Mouse (Mus musculus): ENCODE measurements around the gene Ptpn14. TPM values are rescaled to one million over a fixed set of nuclear protein-coding genes. Genes with fewer than 3 reads are reported as not detected.
A peak's percentile ranks its signal among the peaks of the same experiment; 100 is the strongest.

The Ptpn14 gene
- polyA plus RNA-seq, 1 experiment from 2014 or later = 11.6 TPM

DNA sequence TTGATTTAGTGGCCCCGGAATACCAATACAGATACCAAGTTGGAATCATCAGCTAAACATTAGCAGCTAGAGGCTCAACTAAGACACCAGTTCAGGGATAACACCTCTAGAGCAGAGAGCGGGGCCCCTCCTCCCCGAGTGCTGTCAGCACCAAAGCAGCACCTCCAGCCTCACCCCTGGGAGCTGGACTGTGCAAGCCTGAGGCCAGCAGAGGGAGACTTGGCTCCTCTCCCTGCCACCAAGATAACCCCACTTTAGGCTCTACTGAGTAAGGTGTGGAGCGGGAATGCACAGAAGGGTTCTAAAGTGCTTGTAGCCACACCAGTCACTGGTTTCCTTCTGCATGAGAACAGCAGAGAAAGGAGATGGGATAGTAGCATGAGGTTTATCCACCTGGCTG lies 29.7 kb upstream of the Ptpn14 start:
- 26% methylated on average over 4 of the region's 4 CpGs for WGBS
- Histone ChIP-seq H3K27me3 (replicated peaks) (no peaks in the 10 kb centered on the region), H3K4me2 (peak overlapping the region; percentile 32), H3K27ac (ENCODE audit: poor library complexity, severe bottlenecking) (peak overlapping the region; percentile 66), H3K4me1 (replicated peaks) (peaks cover 26% of the 10 kb centered on the region), H3K9me3 (replicated peaks) (no peaks in the 10 kb centered on the region), H3K4me3 (no peak overlapping the region), H3K9ac (no peak overlapping the region), H3K36me3 (no peaks in the 10 kb centered on the region)
- ATAC-seq (ENCODE audit: insufficient number of reproducible peaks, low FRiP score) = peak; percentile 68

DNA sequence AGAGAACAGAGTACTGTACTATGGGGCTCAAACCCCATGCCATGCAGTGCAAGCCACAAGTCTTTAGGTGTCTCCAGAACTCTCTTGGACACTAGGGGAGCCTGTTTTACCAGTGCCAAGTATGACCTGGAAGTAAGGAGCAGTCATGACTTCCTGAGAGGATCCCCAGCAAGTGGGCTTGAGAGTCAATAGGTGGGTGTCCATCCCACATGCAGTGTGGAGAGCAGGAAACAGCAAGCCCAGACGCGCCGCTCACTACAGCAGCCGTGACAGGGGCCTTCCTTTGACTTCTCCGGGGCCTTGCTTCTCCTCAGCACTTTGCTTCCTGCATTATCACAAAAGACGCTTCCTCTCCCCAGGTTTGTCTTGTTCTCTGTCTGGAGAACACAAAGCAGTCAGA lies 27.9 kb upstream of the Ptpn14 start:
- Histone ChIP-seq H3K4me1 (replicated peaks) (peaks cover 26% of the 10 kb centered on the region), H3K36me3 (no peaks in the 10 kb centered on the region), H3K27ac (ENCODE audit: poor library complexity, severe bottlenecking) (no peak overlapping the region), H3K9me3 (replicated peaks) (no peaks in the 10 kb centered on the region), H3K27me3 (replicated peaks) (no peaks in the 10 kb centered on the region), H3K4me2 (no peak overlapping the region), H3K4me3 (no peak overlapping the region), H3K9ac (no peak overlapping the region)
- no peak for ATAC-seq (ENCODE audit: insufficient number of reproducible peaks, low FRiP score)
- 60% methylated on average over 6 of the region's 6 CpGs for WGBS

DNA sequence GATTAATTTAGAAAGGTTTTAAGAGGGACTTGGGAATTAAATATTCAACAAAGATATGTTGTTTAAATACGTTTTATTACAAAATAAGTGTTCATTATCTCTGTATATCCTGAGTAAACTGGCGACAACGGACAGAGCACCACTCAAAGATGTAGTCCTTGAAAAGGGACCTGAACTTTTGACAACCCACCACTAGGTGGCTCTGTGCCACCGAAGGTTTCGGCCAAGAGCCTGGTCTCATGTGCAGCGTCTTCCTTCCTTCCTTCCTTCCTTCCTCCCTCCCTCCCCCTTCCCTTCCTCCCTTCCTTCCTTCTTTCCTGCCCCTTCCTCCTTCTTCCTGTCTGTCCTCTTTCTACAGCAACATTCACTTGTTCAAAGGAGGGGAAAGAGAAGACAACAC lies 27.1 kb upstream of the Ptpn14 start:
- H3K27me3 ChIP-seq (replicated peaks) = no peaks in the 10 kb centered on the region
- H3K4me2 ChIP-seq = no peak overlapping the region
- H3K4me3 ChIP-seq = no peak overlapping the region
- no peak overlapping the region for H3K9ac ChIP-seq
- 2% methylated on average over 6 of the region's 6 CpGs for WGBS
- H3K4me1 ChIP-seq (replicated peaks) = peaks cover 23% of the 10 kb centered on the region
- ATAC-seq (ENCODE audit: insufficient number of reproducible peaks, low FRiP score) = no peak
- H3K9me3 ChIP-seq (replicated peaks) = no peaks in the 10 kb centered on the region
- H3K36me3 ChIP-seq = no peaks in the 10 kb centered on the region
- no peak overlapping the region for H3K27ac ChIP-seq (ENCODE audit: poor library complexity, severe bottlenecking)

DNA sequence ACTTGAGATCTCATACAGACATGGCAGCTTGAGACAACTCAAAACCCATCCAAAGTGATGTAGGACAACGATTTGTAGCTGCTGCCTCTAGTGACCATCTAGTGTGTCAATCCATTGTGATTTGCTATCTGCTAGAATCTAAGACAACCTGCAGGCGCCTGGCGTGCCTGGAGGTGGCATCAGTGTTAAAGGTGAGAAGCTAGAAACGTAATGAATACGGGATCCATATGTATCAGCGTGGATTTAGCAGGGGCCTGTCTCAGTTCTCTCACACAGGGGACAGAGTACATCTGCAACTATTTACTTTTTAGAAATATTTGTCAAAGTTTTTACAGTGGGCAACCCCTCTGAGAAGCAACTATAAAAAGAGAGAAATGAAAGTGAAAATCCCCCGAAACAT lies 24.9 kb upstream of the Ptpn14 start:
- Histone ChIP-seq H3K9me3 (replicated peaks) (no peaks in the 10 kb centered on the region), H3K4me2 (no peak overlapping the region), H3K4me1 (replicated peaks) (peaks cover 21% of the 10 kb centered on the region), H3K27ac (ENCODE audit: poor library complexity, severe bottlenecking) (no peak overlapping the region), H3K4me3 (no peak overlapping the region), H3K36me3 (no peaks in the 10 kb centered on the region), H3K9ac (no peak overlapping the region), H3K27me3 (replicated peaks) (no peaks in the 10 kb centered on the region)
- 52% methylated on average over 7 of the region's 7 CpGs for WGBS
- ATAC-seq (ENCODE audit: insufficient number of reproducible peaks, low FRiP score) = no peak

DNA sequence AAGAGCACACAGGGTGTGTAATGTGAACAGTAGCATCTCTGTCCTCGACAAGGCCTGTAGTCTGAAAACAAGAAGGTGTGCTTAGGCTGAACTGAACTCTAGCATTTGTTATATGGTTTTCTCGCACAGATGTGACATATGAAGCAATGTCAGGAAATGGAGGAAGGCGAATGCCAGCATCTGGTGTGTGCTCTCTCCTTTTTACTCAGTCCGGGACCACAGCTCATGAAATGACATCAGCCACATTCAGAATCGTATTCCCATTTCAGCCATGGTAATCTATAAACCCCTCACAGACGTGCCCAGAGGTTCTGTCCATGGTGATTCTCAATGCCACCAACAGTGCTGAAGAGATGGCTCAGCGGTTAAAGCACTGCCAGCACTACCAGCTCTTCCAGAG lies 24.5 kb upstream of the Ptpn14 start:
- Histone ChIP-seq H3K27ac (ENCODE audit: poor library complexity, severe bottlenecking) (no peak overlapping the region), H3K9ac (no peak overlapping the region), H3K4me1 (replicated peaks) (peaks cover 17% of the 10 kb centered on the region)

DNA sequence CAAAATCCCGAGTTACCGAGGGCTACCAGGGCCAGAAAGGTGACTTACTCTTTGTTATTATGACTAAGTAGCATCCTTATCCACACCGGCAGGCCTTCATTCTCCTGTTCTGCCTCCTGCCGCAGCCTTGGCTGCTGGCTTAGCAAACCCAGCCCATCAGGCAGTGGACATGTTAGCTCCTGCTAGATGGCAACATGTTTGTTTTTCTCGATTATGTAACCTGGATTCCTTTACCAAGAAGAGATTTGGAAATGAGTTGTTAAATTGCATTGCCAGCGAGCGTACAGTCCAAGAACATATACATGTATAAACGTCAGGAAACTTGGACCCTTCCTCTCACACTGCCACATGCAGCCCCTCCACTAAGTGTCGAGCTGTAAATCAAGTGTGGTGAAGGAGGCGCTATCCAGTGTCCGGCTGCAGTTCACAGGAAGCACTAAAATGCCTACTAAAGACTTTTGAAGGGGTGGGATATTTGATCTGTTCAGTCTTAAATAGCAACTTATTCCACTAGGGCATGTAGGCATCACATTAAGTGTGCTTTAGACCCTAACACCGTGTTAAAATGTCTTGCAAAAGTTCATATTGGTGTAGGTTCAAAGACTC lies 21.9 kb upstream of the Ptpn14 start:
- Histone ChIP-seq H3K4me1 (replicated peaks) (peaks cover 12% of the 10 kb centered on the region), H3K9ac (no peak overlapping the region)
- ATAC-seq (ENCODE audit: insufficient number of reproducible peaks, low FRiP score) = no peak

More for the DNA sequence above, 24.5 kb upstream of the Ptpn14 start:
- no peaks in the 10 kb centered on the region for H3K9me3 ChIP-seq (replicated peaks)
- no peak for ATAC-seq (ENCODE audit: insufficient number of reproducible peaks, low FRiP score)
- WGBS = 77% methylated on average over 7 of the region's 7 CpGs
- H3K4me3 ChIP-seq = no peak overlapping the region
- no peaks in the 10 kb centered on the region for H3K36me3 ChIP-seq
- no peak overlapping the region for H3K4me2 ChIP-seq
- no peaks in the 10 kb centered on the region for H3K27me3 ChIP-seq (replicated peaks)

DNA sequence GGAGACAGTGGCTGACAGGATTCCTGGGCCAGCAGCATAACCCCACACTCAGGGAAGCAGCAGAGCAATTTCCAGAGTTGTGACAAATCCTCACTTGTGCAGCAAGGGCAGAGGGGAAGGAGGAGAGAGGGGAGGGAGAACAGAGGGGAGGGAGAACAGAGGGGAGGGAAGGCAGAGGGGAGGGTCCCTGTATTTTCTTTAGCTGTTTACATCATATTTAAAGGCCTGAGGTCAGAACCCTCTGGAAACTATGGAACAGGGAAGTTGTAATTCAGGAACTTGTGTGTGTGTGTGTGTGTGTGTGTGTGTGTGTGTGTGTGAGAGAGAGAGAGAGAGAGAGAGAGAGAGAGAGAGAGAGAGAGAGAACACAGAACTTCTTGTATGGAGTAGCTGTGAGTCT lies 21.1 kb upstream of the Ptpn14 start:
- Histone ChIP-seq H3K27ac (ENCODE audit: poor library complexity, severe bottlenecking) (no peak overlapping the region), H3K4me1 (replicated peaks) (peaks cover 11% of the 10 kb centered on the region), H3K9ac (no peak overlapping the region), H3K9me3 (replicated peaks) (no peaks in the 10 kb centered on the region), H3K4me3 (no peak overlapping the region), H3K36me3 (no peaks in the 10 kb centered on the region), H3K27me3 (replicated peaks) (no peaks in the 10 kb centered on the region), H3K4me2 (no peak overlapping the region)
- ATAC-seq (ENCODE audit: insufficient number of reproducible peaks, low FRiP score) = no peak

More for the DNA sequence above, 21.9 kb upstream of the Ptpn14 start:
- WGBS = 71% methylated on average over 12 of the region's 12 CpGs
- Histone ChIP-seq H3K4me3 (no peak overlapping the region), H3K27me3 (replicated peaks) (no peaks in the 10 kb centered on the region), H3K36me3 (no peaks in the 10 kb centered on the region), H3K27ac (ENCODE audit: poor library complexity, severe bottlenecking) (no peak overlapping the region), H3K4me2 (no peak overlapping the region), H3K9me3 (replicated peaks) (no peaks in the 10 kb centered on the region)

DNA sequence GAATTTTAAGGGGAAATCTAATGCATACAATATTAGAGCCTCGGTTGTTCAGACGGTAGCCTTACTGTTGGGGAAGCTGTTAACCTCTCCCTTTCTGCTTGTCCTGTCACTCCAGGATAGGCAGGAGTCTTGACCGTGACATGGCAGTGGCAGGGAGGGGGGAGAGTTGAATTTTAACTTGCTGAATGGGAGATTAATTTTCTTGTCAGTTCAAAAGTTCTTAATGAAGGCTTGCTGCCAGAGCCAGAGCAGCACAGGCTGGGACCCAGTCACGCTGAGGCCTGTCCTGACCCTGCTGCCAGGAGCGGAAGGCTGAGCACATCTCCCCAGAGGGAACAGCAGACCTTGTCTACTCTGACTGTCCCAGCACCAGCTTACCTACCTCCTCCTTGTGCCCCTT lies 20.6 kb upstream of the Ptpn14 start:
- WGBS = 61% methylated on average over 5 of the region's 5 CpGs
- H3K27ac ChIP-seq (ENCODE audit: poor library complexity, severe bottlenecking) = no peak overlapping the region
- H3K9ac ChIP-seq = no peak overlapping the region
- no peak overlapping the region for H3K4me3 ChIP-seq
- no peak for ATAC-seq (ENCODE audit: insufficient number of reproducible peaks, low FRiP score)
- no peaks in the 10 kb centered on the region for H3K36me3 ChIP-seq
- H3K4me2 ChIP-seq = no peak overlapping the region
- H3K9me3 ChIP-seq (replicated peaks) = no peaks in the 10 kb centered on the region
- peaks cover 9% of the 10 kb centered on the region for H3K4me1 ChIP-seq (replicated peaks)
- H3K27me3 ChIP-seq (replicated peaks) = no peaks in the 10 kb centered on the region

DNA sequence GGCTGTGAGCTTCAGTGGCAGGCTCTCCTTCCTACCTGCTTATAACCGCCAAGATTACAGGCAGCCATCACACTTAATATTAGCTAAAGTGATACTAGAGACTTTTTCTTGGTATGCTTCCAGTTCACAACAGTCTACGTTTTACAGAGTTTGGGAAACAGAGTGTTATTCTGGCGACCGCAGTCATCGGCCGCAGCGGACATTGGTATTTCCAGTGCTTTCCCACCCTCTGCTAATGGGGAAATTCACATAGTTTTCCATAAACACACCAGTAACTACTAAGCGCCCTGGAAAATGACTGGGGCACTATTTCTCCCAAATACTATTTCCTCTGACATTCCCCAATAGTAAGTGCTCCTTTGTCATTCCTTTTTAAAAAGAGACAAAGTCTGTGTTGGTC lies 19.1 kb upstream of the Ptpn14 start:
- H3K27me3 ChIP-seq (replicated peaks) = no peaks in the 10 kb centered on the region
- no peaks in the 10 kb centered on the region for H3K9me3 ChIP-seq (replicated peaks)
- H3K4me3 ChIP-seq = no peak overlapping the region
- H3K4me1 ChIP-seq (replicated peaks) = peaks cover 9% of the 10 kb centered on the region
- ATAC-seq (ENCODE audit: insufficient number of reproducible peaks, low FRiP score) = no peak
- H3K36me3 ChIP-seq = no peaks in the 10 kb centered on the region
- H3K27ac ChIP-seq (ENCODE audit: poor library complexity, severe bottlenecking) = no peak overlapping the region
- no peak overlapping the region for H3K9ac ChIP-seq
- no peak overlapping the region for H3K4me2 ChIP-seq
- 61% methylated on average over 8 of the region's 8 CpGs for WGBS

DNA sequence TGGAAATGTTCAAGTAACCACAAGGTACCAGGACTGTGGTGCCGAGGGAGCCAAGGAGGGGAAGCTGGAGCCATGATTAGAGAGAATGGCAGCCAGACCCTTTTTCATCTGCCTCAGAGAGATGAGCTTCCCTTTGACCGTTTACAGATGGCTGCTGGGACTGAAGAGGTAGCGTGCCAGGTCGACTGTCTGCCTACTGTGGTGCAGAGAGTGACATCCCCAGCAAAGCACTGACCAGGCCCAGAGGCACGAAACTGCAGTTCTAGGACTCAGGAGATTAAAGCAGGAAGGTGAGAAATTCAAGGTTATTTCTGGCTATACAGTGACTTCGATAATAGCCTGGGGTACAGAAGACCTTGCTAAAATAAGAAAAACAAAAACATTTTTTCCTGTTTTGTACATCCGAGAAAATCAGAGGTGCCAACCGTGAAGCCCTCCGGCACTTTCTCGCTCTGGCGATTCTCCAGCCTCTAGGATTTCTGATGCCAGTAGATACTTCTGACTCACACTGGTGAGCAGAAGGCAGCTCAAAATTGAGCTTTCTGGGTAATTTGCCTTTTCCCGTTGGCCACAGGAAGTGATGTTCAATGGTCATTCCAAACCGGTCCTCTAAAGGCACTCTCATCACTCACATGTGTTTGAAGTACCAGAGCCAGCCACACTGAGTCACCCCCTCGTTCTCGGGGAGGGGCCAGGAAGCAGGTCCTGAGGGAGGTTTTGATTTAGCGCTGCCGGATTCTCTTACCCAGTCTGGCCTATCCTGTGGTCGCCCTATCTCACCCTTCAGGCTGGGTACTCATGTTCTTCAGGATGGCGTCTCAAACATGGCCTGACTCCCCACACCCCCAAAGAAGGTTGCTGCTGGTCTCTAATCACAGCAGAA lies 11.9 kb upstream of the Ptpn14 start:
- 51% methylated on average over 19 of the region's 19 CpGs for WGBS
- Histone ChIP-seq H3K4me3 (no peak overlapping the region), H3K9me3 (replicated peaks) (peaks cover 6% of the 10 kb centered on the region; the same call in 1 of the 2 replicates), H3K4me1 (replicated peaks) (0 out of 2 replicates have a peak, but pooled peaks cover 3% of the 10 kb centered on the region), H3K27me3 (replicated peaks) (no peaks in the 10 kb centered on the region), H3K27ac (ENCODE audit: poor library complexity, severe bottlenecking) (no peak overlapping the region), H3K4me2 (no peak overlapping the region), H3K9ac (no peak overlapping the region), H3K36me3 (no peaks in the 10 kb centered on the region)
- 0 out of 2 replicates have a peak, but pooled peaks have one; percentile 29 for ATAC-seq (ENCODE audit: insufficient number of reproducible peaks, low FRiP score)

DNA sequence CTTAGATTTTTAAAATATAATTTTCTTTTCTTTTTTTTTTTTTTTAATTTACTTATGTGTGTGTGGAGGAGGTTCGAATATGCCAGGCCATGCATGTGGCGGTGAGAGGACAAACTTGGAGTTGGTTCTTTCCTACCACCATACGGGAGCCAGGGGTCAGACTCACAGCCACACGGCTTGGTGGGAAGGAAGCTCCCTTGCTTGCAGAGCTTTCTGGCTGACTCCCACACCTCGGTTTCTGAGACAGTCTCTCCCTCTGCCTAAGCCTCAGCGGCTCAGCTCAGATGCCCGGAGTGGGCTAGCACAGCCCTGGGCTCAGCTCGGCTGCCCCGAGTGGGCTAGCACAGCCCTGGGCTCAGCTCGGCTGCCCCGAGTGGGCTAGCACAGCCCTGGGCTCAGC lies 10.5 kb upstream of the Ptpn14 start:
- Histone ChIP-seq H3K4me2 (no peak overlapping the region), H3K4me3 (no peak overlapping the region), H3K9ac (no peak overlapping the region), H3K27ac (ENCODE audit: poor library complexity, severe bottlenecking) (no peak overlapping the region), H3K36me3 (no peaks in the 10 kb centered on the region), H3K4me1 (replicated peaks) (0 out of 2 replicates have a peak, but pooled peaks cover 3% of the 10 kb centered on the region), H3K9me3 (replicated peaks) (peaks cover 6% of the 10 kb centered on the region; the same call in 1 of the 2 replicates), H3K27me3 (replicated peaks) (no peaks in the 10 kb centered on the region)
- WGBS = 83% methylated on average over 11 of the region's 11 CpGs
- ATAC-seq (ENCODE audit: insufficient number of reproducible peaks, low FRiP score) = no peak

All from heart, embryonic 12.5 days (tissue).